Mouse (Mus musculus): ENCODE results near the gene Amh.

GRCm38 (mm10) chr10:80836949-80837379 lies 31.9 kb downstream of the Amh start:
- TF ChIP-seq TAL1 (IDR thresholded peaks at IDR 0.05; ENCODE audit: low read length) (no peak), GATA1 (IDR thresholded peaks at IDR 0.05; ENCODE audit: low read length) (no peak)

Measured in erythroblast, embryonic 14.5 days (primary cell).